Mouse (Mus musculus) lung, embryonic 14.5 days (tissue): ENCODE results near the gene Kremen1. TPM values are rescaled to one million over a fixed set of nuclear protein-coding genes. Genes with fewer than 3 reads are reported as not detected.
A peak's percentile ranks its signal among the peaks of the same experiment; 100 is the strongest.

Source experiments
- ATAC-seq: fragments of 200-750 bp; cut with Nextera tagmentation; 2 replicates; pipeline ENCODE4 v1.8.0; 2017; ENCODE audit warnings: mild to moderate bottlenecking, moderate TSS enrichment, moderate library complexity; ENCODE audit not compliant: insufficient read depth
- DNase-seq: peaks from one replicate; pipeline ENCODE4 v3.0.0-alpha.2; 2015
- H3K27ac ChIP-seq: fragments of 300-500 bp; sonication (generic); 2 replicates; pipeline ENCODE4 v1.5.1; 2014; ENCODE audit warnings: low read depth, mild to moderate bottlenecking, moderate library complexity
- H3K27me3 ChIP-seq: fragments of 300-500 bp; sonication (generic); 2 replicates; pipeline ENCODE4 v1.6.1; 2014; ENCODE audit warnings: low read length, control low read depth; ENCODE audit not compliant: insufficient read depth
- H3K36me3 ChIP-seq: fragments of 300-500 bp; sonication (generic); 2 replicates; pipeline ENCODE4 v1.6.1; 2014; ENCODE audit warnings: control low read depth; ENCODE audit not compliant: insufficient read depth
- H3K4me1 ChIP-seq: fragments of 300-500 bp; sonication (generic); 2 replicates; pipeline ENCODE4 v1.6.1; 2014; ENCODE audit warnings: antibody characterized with exemption, control low read depth; ENCODE audit not compliant: insufficient read depth
- H3K4me2 ChIP-seq: fragments of 300-500 bp; sonication (generic); 2 replicates; pipeline ENCODE4 v1.6.1; 2014; ENCODE audit warnings: mild to moderate bottlenecking
- H3K4me3 ChIP-seq: fragments of 300-500 bp; sonication (generic); 2 replicates; pipeline ENCODE4 v1.5.1; 2014; ENCODE audit warnings: low read depth, low read length
- H3K9ac ChIP-seq: fragments of 300-500 bp; sonication (generic); 2 replicates; pipeline ENCODE4 v1.6.1; 2014
- H3K9me3 ChIP-seq: fragments of 300-500 bp; sonication (generic); 2 replicates; pipeline ENCODE4 v1.6.1; 2016; ENCODE audit warnings: low read depth, low read length, control low read depth
- CTCF ChIP-seq: IDR thresholded peaks from 2 replicates; pipeline ENCODE4 v1.5.1; 2016; ENCODE audit warnings: antibody characterized with exemption, low read depth
- WGBS: fragments of 180-500 bp; shearing (Covaris S2); extraction: QIAGEN DNeasy Blood & Tissue Kit; methylation state at CpG from one replicate; pipeline ENCODE4 v1.1.7; 2014; 5-methylcytosine and 5-hydroxymethylcytosine counted together
- polyA plus RNA-seq: library from polyadenylated mRNA; unstranded; fragments of >200 nt; fragmentation: Nextera tagmentation; extraction: Ambion mirVana; gene quantifications from 2 replicates; pipeline ENCODE4 v1.2.1, GENCODE M21; 2014

The Kremen1 gene
- polyA plus RNA-seq, 1 experiment from 2014 or later = 14.5 TPM

GRCm38 (mm10) chr11:5192840-5193575 lies 68.3 kb downstream of the Kremen1 start:
- H3K9me3 ChIP-seq = no peaks in the 10 kb centered on the region
- H3K9ac ChIP-seq = no peak overlapping the region
- 79% methylated on average over 8 of the region's 8 CpGs for WGBS
- H3K4me1 ChIP-seq = peaks cover 6% of the 10 kb centered on the region
- ATAC-seq (no peak), DNase-seq (no peak)
- H3K4me3 ChIP-seq = no peak overlapping the region
- peaks cover 3% of the 10 kb centered on the region; the same call in 1 of the 2 replicates for H3K36me3 ChIP-seq
- no peaks in the 10 kb centered on the region for H3K27me3 ChIP-seq
- H3K27ac ChIP-seq = peak overlapping the region; percentile 6; the same call in 1 of the 2 replicates
- H3K4me2 ChIP-seq = no peak overlapping the region
- TF ChIP-seq CTCF = no peak

GRCm38 (mm10) chr11:5192084-5192516 lies 69.3 kb downstream of the Kremen1 start:
- no peak for TF ChIP-seq CTCF
- peak overlapping the region; percentile 46 for H3K27ac ChIP-seq
- peaks cover 3% of the 10 kb centered on the region; the same call in 1 of the 2 replicates for H3K36me3 ChIP-seq
- H3K4me3 ChIP-seq = no peak overlapping the region
- 33% methylated on average over 9 of the region's 9 CpGs for WGBS
- peaks cover 6% of the 10 kb centered on the region for H3K4me1 ChIP-seq
- H3K9me3 ChIP-seq = no peaks in the 10 kb centered on the region
- ATAC-seq (peak; percentile 30; the same call in 1 of the 2 replicates), DNase-seq (peak; percentile 6)
- H3K4me2 ChIP-seq = no peak overlapping the region
- no peaks in the 10 kb centered on the region for H3K27me3 ChIP-seq
- H3K9ac ChIP-seq = no peak overlapping the region

GRCm38 (mm10) chr11:5189239-5189933 lies 72.0 kb downstream of the Kremen1 start:
- Histone ChIP-seq H3K27ac (no peak overlapping the region; the same call in 1 of the 2 replicates), H3K4me1 (peaks cover 6% of the 10 kb centered on the region), H3K4me3 (no peak overlapping the region), H3K9me3 (no peaks in the 10 kb centered on the region), H3K9ac (no peak overlapping the region), H3K36me3 (0 out of 2 replicates have a peak, but pooled peaks cover 3% of the 10 kb centered on the region), H3K4me2 (no peak overlapping the region), H3K27me3 (no peaks in the 10 kb centered on the region)
- no peak for ATAC-seq
- DNase-seq = peak; percentile 31
- 48% methylated on average over 9 of the region's 9 CpGs for WGBS
- TF ChIP-seq CTCF = no peak

GRCm38 (mm10) chr11:5188170-5188569 lies 73.2 kb downstream of the Kremen1 start:
- DNase-seq (no peak), ATAC-seq (no peak)
- WGBS = 87% methylated on average over 4 of the region's 4 CpGs
- Histone ChIP-seq H3K4me2 (no peak overlapping the region), H3K27ac (no peak overlapping the region), H3K4me1 (peaks cover 10% of the 10 kb centered on the region), H3K27me3 (no peaks in the 10 kb centered on the region), H3K36me3 (0 out of 2 replicates have a peak, but pooled peaks cover 3% of the 10 kb centered on the region), H3K9me3 (no peaks in the 10 kb centered on the region), H3K9ac (no peak overlapping the region), H3K4me3 (no peak overlapping the region)
- TF ChIP-seq CTCF = no peak

- no peak overlapping the region for H3K9ac ChIP-seq
- H3K36me3 ChIP-seq = no peaks in the 10 kb centered on the region
- no peak for DNase-seq
- 89% methylated on average over 9 of the region's 9 CpGs for WGBS
- no peaks in the 10 kb centered on the region for H3K27me3 ChIP-seq
- ATAC-seq = no peak
- no peak overlapping the region for H3K4me3 ChIP-seq
- no peak overlapping the region for H3K4me2 ChIP-seq
- H3K9me3 ChIP-seq = no peaks in the 10 kb centered on the region
- H3K4me1 ChIP-seq = peaks cover 4% of the 10 kb centered on the region; the same call in 1 of the 2 replicates
- TF ChIP-seq CTCF = no peak
- H3K27ac ChIP-seq = no peak overlapping the region
Observed at GRCm38 (mm10) chr11:5184832-5185231, 76.5 kb downstream of the Kremen1 start.

- no peak for DNase-seq
- peak; percentile 22; the same call in 1 of the 2 replicates for ATAC-seq
- no peaks in the 10 kb centered on the region for H3K27me3 ChIP-seq
- H3K27ac ChIP-seq = no peak overlapping the region
- TF ChIP-seq CTCF = no peak
- no peak overlapping the region for H3K9ac ChIP-seq
- H3K4me1 ChIP-seq = peaks cover 4% of the 10 kb centered on the region; the same call in 1 of the 2 replicates
- H3K36me3 ChIP-seq = no peaks in the 10 kb centered on the region
- 31% methylated on average over 9 of the region's 9 CpGs for WGBS
- H3K9me3 ChIP-seq = no peaks in the 10 kb centered on the region
- H3K4me3 ChIP-seq = no peak overlapping the region
- H3K4me2 ChIP-seq = no peak overlapping the region
Observed at GRCm38 (mm10) chr11:5184250-5184649, 77.1 kb downstream of the Kremen1 start.

GRCm38 (mm10) chr11:5182870-5183269 lies 78.5 kb downstream of the Kremen1 start:
- Histone ChIP-seq H3K9me3 (no peaks in the 10 kb centered on the region), H3K4me3 (no peak overlapping the region), H3K36me3 (no peaks in the 10 kb centered on the region), H3K9ac (no peak overlapping the region), H3K27ac (no peak overlapping the region), H3K4me2 (no peak overlapping the region), H3K27me3 (no peaks in the 10 kb centered on the region), H3K4me1 (peaks cover 4% of the 10 kb centered on the region; the same call in 1 of the 2 replicates)
- TF ChIP-seq CTCF = no peak
- ATAC-seq (no peak), DNase-seq (no peak)
- WGBS = 68% methylated on average over 4 of the region's 4 CpGs
